Mouse (Mus musculus) fibroblast of lung, adult 2 months (primary cell): ENCODE measurements around the gene Slc6a5.
"Not testable (repeated sequence)": the region's sequence is repeated elsewhere in the genome, so short reads cannot be mapped to it uniquely, and the experiment has no call there.

Experiments used
- DNase-seq: peaks from one replicate; pipeline ENCODE4 v3.0.0-alpha.2; 2011; ENCODE audit warnings: low read depth

The Slc6a5 gene

DNA sequence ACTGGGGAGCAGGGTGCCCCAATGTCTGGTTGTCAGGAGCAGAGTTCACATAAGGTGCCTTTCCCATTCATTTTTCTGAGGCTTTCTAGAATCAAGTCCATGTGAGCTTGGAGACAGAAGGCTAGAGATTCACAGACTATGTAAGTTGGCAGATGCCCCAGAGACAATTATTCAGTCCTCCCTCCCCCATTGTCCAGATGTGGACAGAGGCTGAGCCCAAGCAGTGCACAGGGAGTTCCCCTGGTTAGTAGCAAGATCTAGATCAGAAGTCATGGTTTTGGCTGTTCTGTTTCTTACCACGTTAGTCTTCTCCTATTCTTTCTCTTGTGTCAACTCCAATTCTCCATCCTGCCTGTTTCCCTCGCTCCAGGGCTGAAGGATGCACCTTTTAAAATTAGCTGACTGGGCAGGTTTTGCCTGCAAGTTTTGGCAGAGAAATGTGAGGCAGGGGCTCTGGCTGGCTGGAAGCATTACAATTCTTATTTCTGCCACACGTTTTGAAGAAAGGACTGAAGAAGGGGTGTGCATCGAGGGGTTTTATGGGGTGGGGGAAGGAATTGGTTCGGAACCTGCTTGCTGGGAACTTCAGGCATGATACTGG lies 3.9 kb downstream of the Slc6a5 start:
- DNase-seq: no peak

DNA sequence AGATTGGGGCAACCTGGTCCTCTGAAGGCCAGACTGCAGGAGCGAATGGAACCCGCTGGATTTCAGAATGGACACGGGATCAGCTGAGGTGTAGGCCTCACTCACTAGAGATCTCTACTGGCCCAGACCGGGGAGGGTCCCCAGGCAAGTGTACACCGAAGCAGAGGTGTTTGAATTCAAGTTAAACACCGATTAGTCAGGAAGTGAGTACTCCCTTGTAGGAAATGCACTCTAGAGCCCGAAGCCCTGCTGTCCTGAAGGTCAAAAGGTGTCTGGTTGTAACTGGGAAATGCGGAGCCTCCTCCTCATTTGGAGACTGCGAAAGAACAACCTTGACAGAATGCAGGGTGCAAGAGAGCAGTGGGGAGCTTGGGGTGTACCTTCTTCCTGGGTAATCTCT lies 5.0 kb downstream of the Slc6a5 start:
- no peak for DNase-seq

DNA sequence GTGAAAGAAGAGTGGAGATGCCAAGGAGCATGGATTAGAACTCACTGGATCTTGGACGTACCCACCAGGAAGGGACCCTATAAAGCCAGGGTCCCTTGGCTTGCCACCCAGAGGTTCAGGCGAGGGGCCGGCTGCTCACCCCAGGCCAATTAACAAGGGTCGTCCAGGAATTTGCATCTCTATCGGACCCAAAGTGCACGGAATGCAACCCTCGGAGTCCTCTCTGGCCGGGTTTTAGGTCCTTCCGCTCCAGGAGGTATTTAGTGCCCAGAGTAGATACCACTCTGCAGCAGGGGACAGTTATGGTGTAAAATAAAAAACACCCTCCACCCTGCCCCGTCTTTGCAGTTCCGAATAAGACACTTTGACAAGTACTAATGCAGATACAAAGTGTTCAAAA lies 5.5 kb downstream of the Slc6a5 start:
- DNase-seq: no peak

DNA sequence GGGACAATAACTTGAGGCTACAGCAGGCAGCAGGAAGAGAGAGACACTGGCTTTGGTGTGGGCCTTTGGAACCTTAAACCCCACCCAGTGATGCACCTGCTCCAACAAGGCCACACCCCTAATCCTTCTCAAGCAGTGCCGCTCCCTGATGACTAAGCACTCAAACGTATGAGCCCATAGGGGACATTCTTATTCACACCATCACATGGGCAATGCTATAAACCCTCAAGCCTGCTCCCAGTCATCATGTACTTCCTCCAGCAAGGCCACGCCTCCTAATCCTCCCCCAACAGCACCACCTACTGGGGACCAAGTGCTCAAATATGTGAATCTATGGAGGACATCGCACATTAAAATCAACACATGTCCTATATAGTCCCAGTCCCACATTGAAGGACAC lies 9.5 kb downstream of the Slc6a5 start:
- DNase-seq: no peak

DNA sequence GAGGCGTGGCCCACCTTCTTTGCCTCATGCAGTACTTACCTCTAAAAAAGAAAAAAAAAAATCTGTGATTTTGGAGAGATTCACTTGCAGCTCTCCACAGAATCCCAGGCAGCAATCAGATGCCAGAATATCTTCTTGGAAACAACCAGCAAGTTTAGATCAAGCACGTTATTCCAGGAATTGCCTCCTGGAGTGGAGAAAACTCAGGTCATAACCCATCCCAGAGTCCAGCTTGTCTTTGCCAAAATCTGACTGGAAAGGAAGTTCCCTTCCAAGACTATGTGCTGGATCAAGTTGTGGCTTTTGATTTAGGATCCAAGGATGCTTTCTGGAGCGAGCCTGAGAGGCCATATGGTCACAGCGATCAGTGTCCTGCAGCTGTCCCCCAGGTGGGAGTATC lies 10.8 kb downstream of the Slc6a5 start:
- no peak for DNase-seq

DNA sequence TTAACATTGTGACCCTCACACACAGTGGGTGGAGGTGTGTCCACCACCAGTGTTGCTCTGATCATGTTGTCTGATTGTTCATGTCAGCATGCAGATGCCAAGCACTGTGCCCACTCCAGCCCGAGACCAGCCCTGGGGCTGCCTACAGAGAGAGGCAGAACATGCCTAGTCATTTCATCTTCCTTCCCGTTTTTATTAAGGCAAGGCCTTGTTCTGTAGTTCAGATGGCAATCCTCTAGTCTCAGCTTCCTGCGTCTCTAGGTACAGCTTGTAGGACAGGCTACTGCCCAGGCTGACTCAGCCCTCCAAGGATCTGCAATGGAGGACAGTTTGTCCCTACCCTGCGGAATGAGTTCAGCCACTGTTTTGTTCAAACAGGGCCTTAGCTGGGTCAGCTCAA lies 13.0 kb downstream of the Slc6a5 start:
- no peak for DNase-seq

DNA sequence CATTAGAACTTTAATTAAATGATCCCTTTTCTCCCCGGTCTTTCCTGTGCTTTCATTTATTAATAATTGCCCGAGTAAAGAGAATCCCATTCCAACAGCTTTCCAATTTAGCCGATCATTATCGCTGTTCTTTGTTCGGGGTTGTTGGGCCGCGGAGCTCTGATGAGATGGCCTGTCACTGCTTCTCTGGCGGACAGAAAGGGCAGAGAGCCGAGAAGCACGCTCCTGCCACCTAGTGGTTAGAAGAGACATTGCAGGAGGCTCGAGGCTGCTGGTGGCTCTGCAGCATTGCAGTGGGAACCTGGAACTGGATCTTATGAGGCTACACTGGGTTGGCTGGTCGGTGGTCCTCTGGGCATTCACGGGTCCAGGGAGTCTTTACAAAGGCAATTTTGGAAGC lies 13.4 kb downstream of the Slc6a5 start:
- peak; percentile 43 for DNase-seq

DNA sequence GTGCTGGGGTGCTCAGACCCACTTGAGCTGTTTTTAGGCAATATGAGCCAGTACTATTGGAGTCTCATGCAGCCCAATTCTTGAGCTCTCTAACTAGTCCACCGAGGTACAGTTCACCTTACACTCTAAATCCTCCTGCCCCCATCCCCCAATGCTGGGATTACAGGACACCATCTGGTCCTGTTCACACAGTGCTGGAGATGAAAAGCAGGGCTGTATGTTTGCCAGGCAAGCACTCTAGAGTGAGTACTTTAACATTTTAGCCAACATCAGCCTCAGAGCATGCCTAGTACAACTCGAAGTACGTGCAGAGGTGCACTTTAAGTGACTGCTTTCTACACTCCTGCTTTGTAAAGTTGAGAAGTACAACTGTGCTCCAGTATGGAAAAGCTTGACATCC lies 18.6 kb downstream of the Slc6a5 start:
- DNase-seq: no peak

DNA sequence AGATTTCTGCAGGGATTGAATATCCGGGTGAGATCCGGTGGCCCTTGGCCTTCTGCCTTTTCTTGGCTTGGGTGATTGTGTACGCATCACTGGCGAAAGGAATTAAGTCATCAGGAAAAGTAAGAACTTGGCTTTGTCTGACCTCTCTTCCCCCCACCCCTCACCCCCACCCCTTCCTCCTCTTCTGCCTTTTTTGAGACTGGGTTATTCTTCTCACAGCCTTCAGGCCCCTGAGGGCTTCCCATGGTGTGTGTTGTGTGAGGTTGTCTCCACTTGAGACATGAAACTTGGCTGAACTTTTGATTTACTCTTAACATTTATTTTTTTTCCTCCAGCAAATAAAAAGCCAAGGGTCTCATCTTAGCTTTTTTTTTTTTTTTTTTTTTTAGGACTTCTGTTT lies 20.1 kb downstream of the Slc6a5 start:
- no peak for DNase-seq

DNA sequence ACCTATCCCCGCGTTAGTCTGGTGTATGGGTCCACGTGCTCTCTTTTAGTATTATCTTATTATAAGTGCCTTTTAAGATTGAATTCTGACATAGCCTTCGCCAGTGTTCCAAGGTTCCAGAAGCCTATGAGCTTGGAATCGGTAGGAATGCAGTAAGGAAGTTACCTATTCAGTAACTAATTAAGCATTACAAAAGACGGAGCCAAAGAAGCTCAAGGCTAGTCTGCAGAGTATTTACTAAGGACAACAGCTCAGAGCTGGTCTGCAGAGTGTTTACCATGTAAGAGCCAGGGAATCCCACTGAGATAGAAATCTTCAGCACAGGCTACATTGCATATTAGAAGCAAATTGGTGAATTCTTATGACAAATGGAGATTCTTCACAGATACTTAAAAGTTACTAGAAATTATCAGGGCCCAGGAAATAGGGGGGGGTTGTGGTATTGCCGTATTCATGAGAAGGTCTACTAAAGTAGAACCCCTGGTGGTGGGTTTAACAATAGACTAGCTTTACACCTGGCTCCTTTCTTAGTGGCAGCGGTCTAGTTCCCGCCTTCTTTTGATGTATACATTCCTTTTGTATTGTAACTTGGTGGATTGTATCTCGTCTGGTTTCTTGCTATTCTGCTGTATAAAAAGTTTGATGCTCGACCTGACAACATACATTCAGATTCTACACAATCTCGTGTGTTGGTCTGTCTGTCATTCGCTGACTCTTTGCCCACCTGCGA lies 23.6 kb downstream of the Slc6a5 start:
- DNase-seq: not testable (repeated sequence)

DNA sequence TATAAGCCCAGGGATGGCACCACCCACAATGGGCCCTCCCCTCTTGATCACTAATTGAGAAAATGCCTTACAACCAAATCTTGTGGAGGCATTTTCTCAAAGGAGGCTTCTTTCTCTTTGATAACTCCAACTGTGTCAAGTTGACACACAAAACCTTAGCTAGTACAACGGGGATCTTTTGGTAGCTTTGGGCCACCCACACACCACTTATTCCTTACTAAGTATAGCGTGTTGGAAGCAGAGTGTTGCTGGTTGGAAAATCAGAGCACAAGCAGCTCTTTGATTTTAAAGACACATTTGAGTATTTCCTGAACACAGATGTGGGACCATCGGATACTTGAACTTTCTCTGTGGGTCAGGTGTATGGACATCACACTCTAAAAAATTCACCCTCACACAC lies 26.9 kb downstream of the Slc6a5 start:
- no peak for DNase-seq

DNA sequence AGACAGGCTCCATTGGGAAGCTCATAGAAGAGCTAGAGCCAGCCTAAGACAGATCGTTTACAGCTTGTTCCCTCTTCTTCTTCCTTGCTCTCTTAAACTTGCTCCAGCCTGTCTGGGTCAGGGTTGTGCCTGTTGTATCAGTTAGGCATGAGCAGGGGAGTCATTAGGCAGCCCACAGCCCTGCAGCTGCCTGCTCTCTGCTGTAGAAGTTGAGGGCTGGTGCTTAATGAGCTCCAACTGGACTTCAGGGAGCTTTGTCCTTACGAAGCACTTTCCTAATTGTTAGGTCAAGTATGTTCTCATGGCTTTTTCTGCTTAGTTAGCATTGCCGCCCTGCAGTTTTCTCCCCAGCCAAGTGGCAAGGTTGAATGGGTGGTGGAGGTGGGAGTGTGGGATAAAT lies 32.1 kb downstream of the Slc6a5 start:
- no peak for DNase-seq

DNA sequence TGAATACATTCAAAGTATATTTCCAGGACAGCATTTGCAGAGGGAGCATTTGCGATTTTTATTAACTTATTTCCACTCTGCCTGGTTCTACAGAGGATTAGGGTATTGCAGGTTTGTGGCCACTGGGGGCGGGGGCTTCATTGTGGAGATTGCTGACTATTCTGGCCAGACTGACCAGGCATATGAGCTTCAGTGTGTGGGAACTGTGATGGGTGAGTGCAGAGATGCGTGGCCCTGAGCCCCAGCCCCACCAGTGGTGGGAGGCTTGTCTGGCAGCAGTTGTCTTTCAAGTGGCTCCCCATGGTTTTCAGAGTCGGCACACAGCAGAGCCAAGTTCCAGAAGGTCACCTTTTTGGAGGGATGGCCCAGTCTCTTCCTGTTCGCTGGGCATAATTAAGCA lies 32.5 kb downstream of the Slc6a5 start:
- no peak for DNase-seq

DNA sequence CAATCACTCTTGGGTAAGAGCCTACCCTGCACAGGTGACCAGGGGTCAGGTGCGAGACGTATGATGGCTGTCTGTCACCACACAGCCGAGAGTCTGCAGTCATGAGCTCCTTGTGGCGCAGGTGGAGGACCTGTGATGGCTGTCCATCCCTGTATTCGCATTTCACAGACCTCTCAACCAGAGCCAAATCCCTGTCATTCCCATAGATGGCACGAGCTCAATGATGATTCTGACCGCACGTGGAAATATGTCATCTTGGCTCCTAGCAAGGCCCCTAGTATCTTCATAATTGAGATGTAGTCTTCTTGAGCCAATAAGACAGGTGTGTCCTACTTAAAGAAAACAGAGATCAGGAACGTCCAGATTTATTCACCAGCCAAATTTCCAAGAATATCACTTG lies 36.7 kb downstream of the Slc6a5 start:
- no peak for DNase-seq

DNA sequence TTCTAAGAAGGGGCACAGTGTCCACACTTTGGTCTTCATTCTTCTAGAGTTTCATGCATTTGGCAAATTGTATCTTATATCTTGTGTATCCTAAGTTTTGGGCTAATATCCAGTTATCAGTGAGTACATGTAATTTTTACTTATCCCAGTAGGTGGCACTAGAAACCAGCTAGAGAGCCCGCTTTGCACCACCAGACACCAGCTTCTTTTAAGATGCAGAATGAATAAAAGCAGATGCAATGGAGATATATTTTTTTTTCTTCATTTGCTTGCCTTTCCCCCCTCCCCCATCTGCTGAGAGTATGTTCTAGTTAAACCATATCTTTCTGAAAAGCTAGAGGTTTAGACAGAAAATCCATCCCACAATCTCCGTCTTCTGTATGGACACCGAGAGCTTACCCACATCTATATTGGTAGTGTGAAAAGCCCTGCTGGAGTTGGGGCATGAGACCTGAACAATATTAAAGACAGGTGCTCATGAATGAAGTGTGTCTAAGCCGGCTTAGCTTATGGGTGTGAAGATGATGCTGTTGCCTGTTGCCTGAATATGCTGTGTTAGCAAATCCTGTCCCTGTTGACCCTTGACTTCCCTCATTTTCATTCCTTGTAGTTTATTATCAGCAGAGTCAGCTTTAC lies 43.7 kb downstream of the Slc6a5 start:
- peak; percentile 7 for DNase-seq

DNA sequence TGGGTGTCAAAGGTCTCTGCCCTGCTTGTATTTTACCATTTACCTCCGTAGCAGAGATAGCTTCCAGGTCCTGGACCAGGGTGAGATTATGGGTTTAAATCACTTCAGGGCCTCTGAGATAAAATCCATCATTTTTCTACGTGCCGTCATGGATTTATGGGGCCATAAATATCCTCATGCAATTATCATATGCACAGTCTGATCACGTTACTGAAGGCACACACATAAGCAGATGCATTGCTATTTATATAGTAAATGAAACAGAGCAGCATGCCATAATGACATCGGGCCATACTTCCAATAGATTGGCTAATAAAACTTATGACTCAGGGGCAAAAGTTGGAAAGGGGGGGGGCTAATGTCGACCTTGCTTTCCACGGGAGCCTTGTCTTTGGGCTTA lies 44.9 kb downstream of the Slc6a5 start:
- DNase-seq: no peak

DNA sequence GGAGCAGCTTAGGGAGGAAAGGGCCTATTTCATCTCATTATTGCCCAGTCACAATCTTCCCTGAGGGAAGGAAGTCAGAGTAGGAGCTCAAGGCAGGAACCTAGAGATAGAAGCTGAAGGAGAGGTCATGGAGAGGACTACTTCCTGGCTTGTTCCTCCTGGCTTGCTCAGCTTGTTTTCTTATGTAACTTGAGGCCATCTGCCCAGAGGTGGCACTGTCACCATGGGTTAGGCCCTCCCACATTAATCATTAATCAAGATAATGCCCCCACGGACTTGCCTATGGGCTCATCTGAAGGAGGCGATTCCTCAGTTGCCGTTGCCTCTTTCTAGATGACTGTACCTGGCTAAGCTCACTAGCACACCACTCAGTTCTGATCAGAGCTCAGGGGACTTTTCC lies 47.2 kb downstream of the Slc6a5 start:
- DNase-seq: no peak

DNA sequence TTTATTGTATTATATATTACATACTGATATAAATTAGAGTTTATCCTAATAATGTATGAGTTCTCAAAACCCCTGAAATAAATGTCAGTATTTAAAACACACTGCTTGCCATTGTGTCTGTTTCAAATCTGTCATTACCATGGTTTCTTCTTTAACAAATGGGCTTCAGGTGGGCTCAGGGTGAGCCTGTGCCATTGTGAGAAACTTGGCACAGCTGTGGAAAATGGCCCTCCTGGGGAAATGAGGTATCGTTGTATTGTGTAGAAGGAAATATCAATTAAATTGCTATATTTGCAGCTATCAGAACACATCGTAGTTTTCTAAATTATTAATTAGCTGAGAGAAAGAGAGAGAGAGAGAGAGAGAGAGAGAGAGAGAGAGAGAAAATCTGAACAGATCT lies 53.8 kb downstream of the Slc6a5 start:
- DNase-seq: no peak

DNA sequence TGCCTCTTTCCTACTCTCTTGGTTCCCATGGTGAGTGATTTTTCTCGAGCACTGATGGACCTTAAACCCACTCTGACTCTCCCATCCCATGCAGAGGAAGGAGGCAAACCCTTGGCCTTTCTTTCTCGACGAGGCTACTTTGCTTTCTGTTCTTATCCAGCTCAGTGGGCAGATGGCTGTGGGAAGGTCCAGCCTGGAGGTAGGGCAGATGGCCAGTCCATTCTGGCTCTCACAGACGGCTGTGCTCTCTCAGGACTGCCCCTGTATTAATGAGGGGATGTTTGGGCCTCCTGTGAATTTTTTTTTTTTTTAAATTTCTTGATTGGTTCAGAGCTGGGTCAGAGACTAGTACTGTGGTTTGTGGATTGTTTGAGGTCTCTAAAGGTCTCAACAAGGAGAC lies 59.6 kb downstream of the Slc6a5 start:
- no peak for DNase-seq

DNA sequence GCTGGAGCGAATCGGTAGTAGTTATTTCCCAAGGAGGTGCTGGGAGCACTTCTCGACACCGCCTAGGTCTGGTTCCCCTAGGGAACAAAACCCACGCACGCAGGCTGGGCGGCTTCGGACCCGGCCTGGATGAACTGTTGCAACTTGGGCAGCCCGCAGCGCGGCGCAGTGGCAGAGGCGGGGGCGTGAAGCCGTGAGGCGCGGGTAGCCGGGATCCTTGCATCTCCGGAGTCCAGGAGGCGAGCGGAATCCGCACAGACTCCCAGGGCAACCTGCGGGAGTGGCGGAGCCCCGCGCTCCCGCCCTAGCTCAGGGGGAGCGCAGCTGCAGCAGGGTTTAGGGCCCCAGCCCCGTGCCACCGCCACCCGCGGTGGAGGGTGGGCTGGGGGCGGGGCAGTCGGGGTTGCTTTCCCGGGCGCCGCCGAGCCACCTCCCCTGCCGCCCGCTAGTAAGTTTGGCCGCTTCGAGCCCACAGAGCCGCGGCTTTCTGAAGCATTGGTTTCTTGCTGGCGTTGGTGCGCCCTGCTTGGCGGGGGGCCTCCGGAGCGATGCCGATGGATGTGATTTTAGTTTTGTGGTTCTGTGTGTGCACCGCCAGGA lies 65.0 kb downstream of the Slc6a5 start, which contains the start of gene Nell1:
Nell1 (plus strand) TSS at position 24 of the 600 bp plus-strand sequence.
- no peak for DNase-seq

DNA sequence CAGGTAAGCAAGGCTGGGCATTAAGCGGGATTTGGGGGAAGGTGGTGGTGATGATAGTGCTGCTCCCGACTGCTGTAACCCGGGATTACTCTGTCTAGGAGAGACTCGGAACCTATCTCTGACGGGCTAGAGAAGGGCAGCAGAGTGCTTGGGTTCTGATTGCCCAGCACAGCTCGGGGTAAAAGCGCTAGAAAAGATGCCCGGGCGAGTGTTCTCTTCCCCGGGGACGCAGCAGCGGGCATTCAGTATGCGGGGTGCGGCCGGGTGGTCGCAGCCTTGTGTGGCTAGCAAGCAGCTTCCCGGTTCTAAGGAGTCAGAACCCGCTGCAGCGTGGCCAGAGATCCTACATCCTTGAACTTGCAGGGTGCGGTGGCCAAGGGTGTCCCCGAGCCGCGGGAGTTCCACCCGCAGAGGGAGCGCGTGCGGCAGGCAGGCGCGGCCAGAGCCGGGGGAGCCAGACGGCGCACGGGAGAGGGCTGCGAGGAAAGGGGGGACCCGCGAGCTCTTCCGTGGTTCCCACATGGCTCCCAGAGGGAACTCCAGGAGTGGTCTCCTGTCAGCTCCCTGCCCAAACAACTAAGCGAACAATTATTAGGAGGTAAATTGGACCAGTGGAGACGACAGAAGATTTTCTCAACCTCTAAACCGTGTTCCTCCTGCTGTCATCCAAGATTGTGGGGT lies 65.6 kb downstream of the Slc6a5 start:
- DNase-seq: no peak

DNA sequence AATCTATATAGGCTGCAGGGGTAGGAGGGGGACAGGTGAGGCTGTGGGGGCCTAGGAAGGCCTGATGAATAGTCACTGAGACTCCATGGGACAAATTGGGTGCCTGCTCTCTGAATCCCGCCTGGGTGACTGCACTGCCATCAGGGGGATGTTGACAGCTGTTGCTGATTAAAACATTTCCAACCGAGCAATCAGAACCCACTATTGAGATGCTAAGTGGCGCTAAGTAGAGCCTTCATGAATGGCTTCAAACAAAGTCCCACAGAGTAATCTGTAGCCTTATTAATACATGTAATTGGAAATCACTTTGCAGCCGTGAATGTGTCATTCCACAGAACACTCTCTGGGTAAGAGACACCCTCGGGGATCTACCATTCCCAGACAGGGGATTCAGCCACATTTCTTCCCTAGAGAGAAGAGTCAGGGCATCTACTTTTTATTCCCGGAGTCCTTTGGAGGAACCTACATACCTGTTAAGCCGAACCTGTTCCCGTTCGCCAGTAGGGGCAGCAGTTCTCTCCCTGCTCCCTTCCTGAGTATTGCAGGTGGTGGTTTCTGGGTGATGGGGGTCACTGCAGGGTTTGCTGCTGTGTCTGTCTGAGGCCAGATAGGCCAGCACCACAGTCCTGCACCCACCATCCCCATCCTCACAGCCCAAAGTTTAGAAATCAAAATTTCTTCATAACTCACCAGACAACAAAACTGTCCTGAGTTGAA lies 71.7 kb downstream of the Slc6a5 start:
- no peak for DNase-seq
